Mouse (Mus musculus) hindbrain, embryonic 11.5 days (tissue): ENCODE data around the gene Ugt1a5. TPM values are rescaled to one million over a fixed set of nuclear protein-coding genes. Genes with fewer than 3 reads are reported as not detected.
"Not testable (repeated sequence)": the region's sequence is repeated elsewhere in the genome, so short reads cannot be mapped to it uniquely, and the experiment has no call there.

Experiments
- ATAC-seq: fragments of 200-750 bp; cut with Nextera tagmentation; 2 replicates; pipeline ENCODE4 v1.8.0; 2017; ENCODE audit warnings: mild to moderate bottlenecking, moderate TSS enrichment, moderate library complexity; ENCODE audit not compliant: low FRiP score
- DNase-seq: peaks from one replicate; pipeline ENCODE4 v3.0.0-alpha.2; 2015; ENCODE audit warnings: low spot score
- H3K27ac ChIP-seq: fragments of 300-500 bp; sonication (generic); 2 replicates; pipeline ENCODE4 v1.5.1; 2014; ENCODE audit warnings: mild to moderate bottlenecking, low read depth, low read length
- H3K27me3 ChIP-seq: fragments of 300-500 bp; sonication (generic); 2 replicates; pipeline ENCODE4 v1.6.1; 2014; ENCODE audit warnings: mild to moderate bottlenecking, low read length, moderate library complexity, mixed read lengths; ENCODE audit not compliant: control insufficient read depth, insufficient read depth
- H3K36me3 ChIP-seq: fragments of 300-500 bp; sonication (generic); 2 replicates; pipeline ENCODE4 v1.6.1; 2014; ENCODE audit warnings: mild to moderate bottlenecking, low read length, moderate library complexity, mixed read lengths; ENCODE audit not compliant: control insufficient read depth, insufficient read depth
- H3K4me1 ChIP-seq: fragments of 300-500 bp; sonication (generic); replicated peaks from 2 replicates; pipeline ENCODE4 v1.6.1; 2014; ENCODE audit warnings: low read length, mixed read lengths; ENCODE audit not compliant: control insufficient read depth, insufficient read depth
- H3K4me2 ChIP-seq: fragments of 300-500 bp; sonication (generic); replicated peaks from 2 replicates; pipeline ENCODE4 v1.6.1; 2014; ENCODE audit warnings: mild to moderate bottlenecking, low read depth, low read length
- H3K4me3 ChIP-seq: fragments of 300-500 bp; sonication (generic); 2 replicates; pipeline ENCODE4 v1.5.1; 2014; ENCODE audit warnings: low read depth, low read length
- H3K9ac ChIP-seq: fragments of 300-500 bp; sonication (generic); 2 replicates; pipeline ENCODE4 v1.6.1; 2014; ENCODE audit warnings: low read depth, low read length
- H3K9me3 ChIP-seq: fragments of 300-500 bp; sonication (generic); 2 replicates; pipeline ENCODE4 v1.6.1; 2016; ENCODE audit warnings: low read length; ENCODE audit not compliant: control insufficient read depth
- WGBS: fragments of 180-500 bp; shearing (Covaris S2); extraction: QIAGEN DNeasy Blood & Tissue Kit; methylation state at CpG from one replicate; pipeline ENCODE4 v1.1.7; 2014; 5-methylcytosine and 5-hydroxymethylcytosine counted together
- polyA plus RNA-seq: library from polyadenylated mRNA; unstranded; fragments of >200 nt; fragmentation: Nextera tagmentation; extraction: Ambion mirVana; gene quantifications from 2 replicates; pipeline ENCODE4 v1.2.1, GENCODE M21; 2014

Gene Ugt1a5
- polyA plus RNA-seq, 1 experiment from 2014 or later: not detected

GRCm38 (mm10) chr1:88217144-88217543, 51.3 kb downstream of the Ugt1a5 start:
- 67% methylated on average over 2 of the region's 2 CpGs for WGBS
- Histone ChIP-seq H3K27ac (no peak overlapping the region), H3K4me1 (no peaks in the 10 kb centered on the region), H3K36me3 (no peaks in the 10 kb centered on the region), H3K27me3 (no peaks in the 10 kb centered on the region), H3K9me3 (peaks cover 53% of the 10 kb centered on the region), H3K4me3 (no peak overlapping the region), H3K9ac (no peak overlapping the region), H3K4me2 (no peak overlapping the region)
- ATAC-seq (no peak), DNase-seq (peak; percentile 2)

- no peaks in the 10 kb centered on the region for H3K27me3 ChIP-seq
- 46% methylated on average over 3 of the region's 3 CpGs for WGBS
- H3K4me3 ChIP-seq: no peak overlapping the region
- no peak overlapping the region for H3K9ac ChIP-seq
- DNase-seq (peak; percentile 4), ATAC-seq (no peak)
- H3K4me2 ChIP-seq: no peak overlapping the region
- no peaks in the 10 kb centered on the region for H3K36me3 ChIP-seq
- H3K9me3 ChIP-seq: peaks cover 50% of the 10 kb centered on the region
- H3K27ac ChIP-seq: no peak overlapping the region
- no peaks in the 10 kb centered on the region for H3K4me1 ChIP-seq
Measured at GRCm38 (mm10) chr1:88217576-88217975, 51.8 kb downstream of the Ugt1a5 start.

GRCm38 (mm10) chr1:88218051-88218450, 52.2 kb downstream of the Ugt1a5 start:
- no peak overlapping the region for H3K27ac ChIP-seq
- H3K36me3 ChIP-seq: no peaks in the 10 kb centered on the region
- no peak for ATAC-seq
- no peak overlapping the region for H3K4me2 ChIP-seq
- H3K4me3 ChIP-seq: no peak overlapping the region
- DNase-seq: peak; percentile 4
- H3K9ac ChIP-seq: no peak overlapping the region
- peaks cover 45% of the 10 kb centered on the region for H3K9me3 ChIP-seq
- H3K27me3 ChIP-seq: no peaks in the 10 kb centered on the region
- no peaks in the 10 kb centered on the region for H3K4me1 ChIP-seq
- 75% methylated on average over 9 of the region's 9 CpGs for WGBS

GRCm38 (mm10) chr1:88218591-88218990, 52.8 kb downstream of the Ugt1a5 start:
- ATAC-seq: no peak
- no peaks in the 10 kb centered on the region for H3K4me1 ChIP-seq
- peak; percentile 1 for DNase-seq

GRCm38 (mm10) chr1:88219054-88219453, 53.2 kb downstream of the Ugt1a5 start:
- Histone ChIP-seq H3K9me3 (peaks cover 35% of the 10 kb centered on the region), H3K27me3 (no peaks in the 10 kb centered on the region), H3K4me2 (no peak overlapping the region), H3K4me3 (no peak overlapping the region), H3K4me1 (no peaks in the 10 kb centered on the region), H3K36me3 (no peaks in the 10 kb centered on the region), H3K27ac (no peak overlapping the region), H3K9ac (no peak overlapping the region)
- ATAC-seq (no peak), DNase-seq (no peak)
- WGBS: 17% methylated on average over 1 of the region's 1 CpGs

More at GRCm38 (mm10) chr1:88218591-88218990, 52.8 kb downstream of the Ugt1a5 start:
- Histone ChIP-seq H3K4me2 (no peak overlapping the region), H3K36me3 (no peaks in the 10 kb centered on the region), H3K27ac (no peak overlapping the region), H3K9me3 (peaks cover 40% of the 10 kb centered on the region), H3K9ac (no peak overlapping the region), H3K4me3 (no peak overlapping the region), H3K27me3 (no peaks in the 10 kb centered on the region)
- 51% methylated on average over 4 of the region's 4 CpGs for WGBS

GRCm38 (mm10) chr1:88220336-88220735, 54.5 kb downstream of the Ugt1a5 start:
- no peak overlapping the region for H3K4me2 ChIP-seq
- no peaks in the 10 kb centered on the region for H3K4me1 ChIP-seq
- no peak overlapping the region for H3K27ac ChIP-seq
- H3K4me3 ChIP-seq: no peak overlapping the region
- H3K27me3 ChIP-seq: no peaks in the 10 kb centered on the region
- no peak for ATAC-seq
- DNase-seq: no peak
- H3K36me3 ChIP-seq: no peaks in the 10 kb centered on the region
- peaks cover 26% of the 10 kb centered on the region for H3K9me3 ChIP-seq
- no peak overlapping the region for H3K9ac ChIP-seq

GRCm38 (mm10) chr1:88222216-88222615, 56.4 kb downstream of the Ugt1a5 start:
- ATAC-seq (no peak), DNase-seq (no peak)
- no peaks in the 10 kb centered on the region for H3K36me3 ChIP-seq
- peaks cover 28% of the 10 kb centered on the region for H3K9me3 ChIP-seq
- WGBS: 51% methylated on average over 2 of the region's 2 CpGs
- H3K4me1 ChIP-seq: no peaks in the 10 kb centered on the region
- H3K4me3 ChIP-seq: no peak overlapping the region
- H3K4me2 ChIP-seq: no peak overlapping the region
- no peak overlapping the region for H3K27ac ChIP-seq
- no peak overlapping the region for H3K9ac ChIP-seq
- H3K27me3 ChIP-seq: no peaks in the 10 kb centered on the region

GRCm38 (mm10) chr1:88223011-88223515, 57.3 kb downstream of the Ugt1a5 start:
- not testable (repeated sequence) for H3K4me1 ChIP-seq, DNase-seq, H3K27ac ChIP-seq, H3K4me3 ChIP-seq, ATAC-seq, H3K4me2 ChIP-seq, H3K36me3 ChIP-seq, H3K27me3 ChIP-seq, H3K9ac ChIP-seq
- H3K9me3 ChIP-seq: peaks cover 31% of the 10 kb centered on the region

GRCm38 (mm10) chr1:88223591-88223990, 57.8 kb downstream of the Ugt1a5 start:
- H3K36me3 ChIP-seq: no peaks in the 10 kb centered on the region
- no peaks in the 10 kb centered on the region for H3K4me1 ChIP-seq
- no peaks in the 10 kb centered on the region for H3K27me3 ChIP-seq
- no peak for DNase-seq
- peaks cover 37% of the 10 kb centered on the region for H3K9me3 ChIP-seq
- no peak overlapping the region for H3K4me2 ChIP-seq
- WGBS: 62% methylated on average over 1 of the region's 1 CpGs
- H3K27ac ChIP-seq: no peak overlapping the region
- H3K9ac ChIP-seq: no peak overlapping the region
- no peak overlapping the region for H3K4me3 ChIP-seq
- no peak for ATAC-seq
